Mouse (Mus musculus) heart, postnatal 0 days (tissue): ENCODE measurements around the gene Cyp21a1. TPM values are rescaled to one million over a fixed set of nuclear protein-coding genes. Genes with fewer than 3 reads are reported as not detected.
"Not testable (repeated sequence)": the region's sequence is repeated elsewhere in the genome, so short reads cannot be mapped to it uniquely, and the experiment has no call there.

Source experiments
- ATAC-seq: fragments of 200-750 bp; cut with Nextera tagmentation; 2 replicates; pipeline ENCODE4 v1.8.0; 2017; ENCODE audit warnings: low read depth, moderate number of reproducible peaks, moderate library complexity; ENCODE audit not compliant: insufficient read depth
- DNase-seq: peaks from one replicate; pipeline ENCODE4 v3.0.0-alpha.2; 2016; ENCODE audit warnings: low spot score
- H3K27ac ChIP-seq: fragments of 300-500 bp; sonication (generic); 2 replicates; pipeline ENCODE4 v1.5.1; 2014; ENCODE audit warnings: low read depth, mild to moderate bottlenecking
- H3K27me3 ChIP-seq: fragments of 300-500 bp; sonication (generic); 2 replicates; pipeline ENCODE4 v1.6.1; 2014; ENCODE audit warnings: low read length, mixed read lengths; ENCODE audit not compliant: control insufficient read depth, insufficient read depth
- H3K36me3 ChIP-seq: fragments of 300-500 bp; sonication (generic); replicated peaks from 2 replicates; pipeline ENCODE4 v1.6.1; 2014; ENCODE audit warnings: low read length, mixed read lengths; ENCODE audit not compliant: control insufficient read depth, insufficient read depth
- H3K4me1 ChIP-seq: fragments of 300-500 bp; sonication (generic); 2 replicates; pipeline ENCODE4 v1.6.1; 2014; ENCODE audit warnings: antibody characterized with exemption; ENCODE audit not compliant: control insufficient read depth, insufficient read depth
- H3K4me2 ChIP-seq: fragments of 300-500 bp; sonication (generic); 2 replicates; pipeline ENCODE4 v1.6.1; 2014; ENCODE audit warnings: low read depth, mild to moderate bottlenecking, low read length, moderate library complexity
- H3K4me3 ChIP-seq: fragments of 300-500 bp; sonication (generic); 2 replicates; pipeline ENCODE4 v1.5.1; 2014; ENCODE audit warnings: low read depth, low read length
- H3K9ac ChIP-seq: fragments of 300-500 bp; sonication (generic); replicated peaks from 2 replicates; pipeline ENCODE4 v1.6.1; 2014; ENCODE audit warnings: low read depth, low read length, mixed read lengths
- H3K9me3 ChIP-seq: fragments of 300-500 bp; sonication (generic); replicated peaks from 2 replicates; pipeline ENCODE4 v1.6.1; 2016; ENCODE audit warnings: low read length; ENCODE audit not compliant: control insufficient read depth
- CTCF ChIP-seq: IDR thresholded peaks from 2 replicates; pipeline ENCODE4 v1.5.1; 2016; ENCODE audit warnings: antibody characterized with exemption, control low read depth, low read depth
- EP300 ChIP-seq: IDR thresholded peaks from 2 replicates; pipeline ENCODE4 v1.6.1; 2016; ENCODE audit warnings: antibody characterized with exemption, low read depth
- WGBS: fragments of 180-500 bp; shearing (Covaris S2); extraction: QIAGEN DNeasy Blood & Tissue Kit; methylation state at CpG from one replicate; pipeline ENCODE4 v1.1.7; 2014; 5-methylcytosine and 5-hydroxymethylcytosine counted together
- polyA plus RNA-seq: library from polyadenylated mRNA; unstranded; fragments of >200 nt; fragmentation: Nextera tagmentation; extraction: Ambion mirVana; gene quantifications from 2 replicates; pipeline ENCODE4 v1.2.1, GENCODE M21; 2015
- total RNA-seq: library from RNA; depleted of rRNA; stranded (reverse); fragments of >200 nt; gene quantifications from 2 replicates; pipeline ENCODE4 v1.2.3, GENCODE M21; 2014; ENCODE audit warnings: low replicate concordance

Cyp21a1 gene
- total and polyA plus RNA-seq, 2 experiments from 2014 or later: not detected

- 72% methylated on average over 6 of the region's 6 CpGs for WGBS
- H3K36me3 ChIP-seq: no peaks in the 10 kb centered on the region
- no peak overlapping the region for H3K4me3 ChIP-seq
- no peaks in the 10 kb centered on the region for H3K4me1 ChIP-seq
- no peak overlapping the region for H3K9ac ChIP-seq
- no peak for TF ChIP-seq EP300
- TF ChIP-seq CTCF: no peak
- no peak overlapping the region for H3K4me2 ChIP-seq
- ATAC-seq (no peak), DNase-seq (no peak)
- H3K27ac ChIP-seq: no peak overlapping the region
- H3K9me3 ChIP-seq: peaks cover 7% of the 10 kb centered on the region; the same call in 1 of the 2 replicates
- no peaks in the 10 kb centered on the region for H3K27me3 ChIP-seq
Measured at GRCm38 (mm10) chr17:34808599-34809205, 4.3 kb upstream of the Cyp21a1 start.

- H3K4me3 ChIP-seq: no peak overlapping the region
- H3K27ac ChIP-seq: no peak overlapping the region
- H3K36me3 ChIP-seq: no peaks in the 10 kb centered on the region
- peaks cover 7% of the 10 kb centered on the region; the same call in 1 of the 2 replicates for H3K9me3 ChIP-seq
- no peak for TF ChIP-seq CTCF
- TF ChIP-seq EP300: no peak
- H3K4me1 ChIP-seq: no peaks in the 10 kb centered on the region
- no peak for ATAC-seq
- WGBS: 54% methylated on average over 3 of the region's 3 CpGs
- no peaks in the 10 kb centered on the region for H3K27me3 ChIP-seq
- no peak overlapping the region for H3K9ac ChIP-seq
- no peak for DNase-seq
- no peak overlapping the region for H3K4me2 ChIP-seq
Measured at GRCm38 (mm10) chr17:34807176-34807575, 2.8 kb upstream of the Cyp21a1 start.

GRCm38 (mm10) chr17:34804871-34805562 is 656 bp upstream of the Cyp21a1 start:
- Histone ChIP-seq H3K9me3 (peaks cover 7% of the 10 kb centered on the region; the same call in 1 of the 2 replicates), H3K4me2 (no peak overlapping the region)

GRCm38 (mm10) chr17:34803367-34803766 is 994 bp downstream of the Cyp21a1 start:
- not testable (repeated sequence) for H3K27ac ChIP-seq, ATAC-seq, H3K27me3 ChIP-seq, H3K4me1 ChIP-seq, H3K36me3 ChIP-seq, H3K4me3 ChIP-seq, DNase-seq, H3K9ac ChIP-seq, H3K9me3 ChIP-seq, H3K4me2 ChIP-seq
- WGBS: 87% methylated on average over 6 of the region's 6 CpGs

More at GRCm38 (mm10) chr17:34804871-34805562, 656 bp upstream of the Cyp21a1 start:
- Histone ChIP-seq H3K4me1 (no peaks in the 10 kb centered on the region), H3K27me3 (no peaks in the 10 kb centered on the region), H3K36me3 (no peaks in the 10 kb centered on the region), H3K27ac (no peak overlapping the region), H3K4me3 (no peak overlapping the region), H3K9ac (no peak overlapping the region)
- ATAC-seq (no peak), DNase-seq (no peak)
- WGBS: 66% methylated on average over 6 of the region's 6 CpGs
- TF ChIP-seq CTCF (no peak), EP300 (no peak)

GRCm38 (mm10) chr17:34802756-34803155 is 1.6 kb downstream of the Cyp21a1 start:
- not testable (repeated sequence) for H3K27ac ChIP-seq, H3K4me1 ChIP-seq, H3K27me3 ChIP-seq, H3K9ac ChIP-seq, H3K9me3 ChIP-seq, DNase-seq, ATAC-seq, H3K36me3 ChIP-seq, H3K4me3 ChIP-seq, H3K4me2 ChIP-seq
- WGBS: 76% methylated on average over 9 of the region's 9 CpGs

GRCm38 (mm10) chr17:34800781-34801305 is 3.5 kb downstream of the Cyp21a1 start:
- DNase-seq, H3K4me2 ChIP-seq, H3K4me3 ChIP-seq, H3K27ac ChIP-seq, H3K9me3 ChIP-seq, ATAC-seq, H3K36me3 ChIP-seq, H3K27me3 ChIP-seq, H3K9ac ChIP-seq, H3K4me1 ChIP-seq: not testable (repeated sequence)
- WGBS: 88% methylated on average over 16 of the region's 16 CpGs
